Mouse (Mus musculus) E14TG2a.4 (cell line): ENCODE measurements at regions not wholly inside any gene's neighbourhood (a gene's known extent, or its start where the extent isn't known, plus 50 kb on each side); places are given as distances from the start of the nearest gene placed in this dataset.

Experiments
- CTCF ChIP-seq: conservative IDR thresholded peaks from 2 replicates; pipeline ENCODE4 v1.5.1; 2014; ENCODE audit warnings: low read length
- NANOG ChIP-seq: IDR thresholded peaks from 2 replicates; pipeline ENCODE4 v1.6.1; 2014; ENCODE audit warnings: borderline replicate concordance, low read length, mixed read lengths
- POU5F1 ChIP-seq: IDR thresholded peaks from 2 replicates; pipeline ENCODE4 v1.6.1; 2014; ENCODE audit warnings: low read length, borderline replicate concordance

DNA sequence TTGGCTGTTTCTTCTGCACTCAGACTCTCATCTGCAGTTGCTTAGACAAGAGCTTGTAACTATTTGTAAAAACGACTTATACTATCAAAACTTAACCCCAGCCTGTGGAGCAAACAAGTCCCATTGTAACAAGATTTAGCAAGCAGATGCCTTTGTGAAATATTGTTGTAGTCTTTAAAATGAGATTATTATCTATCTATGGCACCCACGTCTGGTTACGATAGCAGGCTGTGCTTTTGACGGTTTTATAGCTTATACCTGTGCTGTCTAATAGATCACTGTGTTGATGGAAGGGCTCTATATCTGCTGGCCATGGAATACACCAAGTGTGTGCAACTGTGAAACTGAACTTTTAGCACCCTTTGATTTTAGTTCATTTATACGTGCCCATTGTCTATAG lies 130.9 kb upstream of the Nr3c2 start:
- TF ChIP-seq CTCF = no peak
- TF ChIP-seq NANOG = no peak
- no peak for TF ChIP-seq POU5F1
